Mouse (Mus musculus) midbrain, embryonic 16.5 days (tissue): ENCODE measurements around the gene Efcab2. TPM values are rescaled to one million over a fixed set of nuclear protein-coding genes. Genes with fewer than 3 reads are reported as not detected.

ENCODE experiments used
- ATAC-seq: fragments of 200-750 bp; cut with Nextera tagmentation; 2 replicates; pipeline ENCODE4 v1.8.0; 2017; ENCODE audit warnings: moderate TSS enrichment
- H3K27ac ChIP-seq: fragments of 300-500 bp; sonication (generic); 2 replicates; pipeline ENCODE4 v1.5.1; 2014; ENCODE audit warnings: mild to moderate bottlenecking, low read length, mixed read lengths
- H3K27me3 ChIP-seq: fragments of 300-500 bp; sonication (generic); 2 replicates; pipeline ENCODE4 v1.6.1; 2014; ENCODE audit warnings: low read depth, low read length, mixed read lengths; ENCODE audit not compliant: control insufficient read depth, insufficient read depth
- H3K36me3 ChIP-seq: fragments of 300-500 bp; sonication (generic); 2 replicates; pipeline ENCODE4 v1.6.1; 2014; ENCODE audit warnings: mild to moderate bottlenecking, low read length, moderate library complexity, mixed read lengths; ENCODE audit not compliant: control insufficient read depth, insufficient read depth
- H3K4me1 ChIP-seq: fragments of 300-500 bp; sonication (generic); 2 replicates; pipeline ENCODE4 v1.6.1; 2014; ENCODE audit warnings: mild to moderate bottlenecking, low read length, mixed read lengths; ENCODE audit not compliant: control insufficient read depth, insufficient read depth
- H3K4me2 ChIP-seq: fragments of 300-500 bp; sonication (generic); 2 replicates; pipeline ENCODE4 v1.6.1; 2014; ENCODE audit warnings: mild to moderate bottlenecking, low read length, mixed read lengths
- H3K4me3 ChIP-seq: fragments of 300-500 bp; sonication (generic); 2 replicates; pipeline ENCODE4 v1.5.1; 2014; ENCODE audit warnings: low read depth, mild to moderate bottlenecking, low read length, moderate library complexity, mixed read lengths
- H3K9ac ChIP-seq: fragments of 300-500 bp; sonication (generic); 2 replicates; pipeline ENCODE4 v1.6.1; 2014; ENCODE audit warnings: low read depth, low read length, mixed read lengths
- H3K9me3 ChIP-seq: fragments of 300-500 bp; sonication (generic); replicated peaks from 2 replicates; pipeline ENCODE4 v1.6.1; 2014; ENCODE audit warnings: mild to moderate bottlenecking, low read length, mixed read lengths; ENCODE audit not compliant: control insufficient read depth, poor library complexity, severe bottlenecking
- WGBS: fragments of 180-500 bp; shearing (Covaris S2); extraction: QIAGEN DNeasy Blood & Tissue Kit; methylation state at CpG from one replicate; pipeline ENCODE4 v1.1.7; 2014; 5-methylcytosine and 5-hydroxymethylcytosine counted together
- polyA plus RNA-seq: library from polyadenylated mRNA; unstranded; fragments of >200 nt; fragmentation: Nextera tagmentation; extraction: Ambion mirVana; gene quantifications from 2 replicates; pipeline ENCODE4 v1.2.1, GENCODE M21; 2015

The Efcab2 gene
- polyA plus RNA-seq, 1 experiment from 2014 or later, result 11.8 TPM

DNA sequence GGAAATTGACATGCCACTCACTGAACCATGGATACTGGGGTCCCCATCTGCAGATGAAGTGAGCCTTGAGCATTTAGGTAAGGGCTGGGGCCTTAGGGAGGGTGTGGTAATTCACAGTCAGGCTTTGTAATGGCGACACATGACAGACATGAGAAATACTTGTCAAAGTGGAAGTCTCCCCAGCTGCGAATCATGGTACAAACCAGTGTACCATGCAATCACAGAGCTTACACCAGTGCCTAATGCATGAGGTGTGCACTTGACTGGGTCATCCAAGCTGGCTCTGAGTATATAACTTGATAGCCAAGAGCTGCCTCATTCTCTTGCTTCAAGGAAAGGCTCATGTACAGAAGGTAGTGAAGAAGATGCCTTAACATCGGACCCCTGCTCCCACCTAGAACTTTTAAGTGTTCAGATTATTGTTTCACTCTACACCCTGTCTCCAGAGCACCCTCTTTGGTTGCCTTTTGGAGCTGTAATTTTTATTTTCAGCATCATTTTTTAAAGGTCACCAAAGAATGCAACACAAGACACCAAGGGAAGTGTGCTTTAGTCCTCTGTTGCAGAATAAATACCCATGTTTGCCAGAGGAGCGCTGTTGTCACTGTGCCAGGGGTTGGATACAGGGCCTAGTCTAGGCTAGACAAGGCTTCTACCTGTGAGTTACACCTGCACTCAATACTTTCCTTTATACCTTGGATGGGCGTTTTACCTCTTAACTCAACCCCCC lies 79.4 kb downstream of the Efcab2 start:
- Histone ChIP-seq H3K27ac (no peak overlapping the region), H3K9ac (no peak overlapping the region), H3K36me3 (no peaks in the 10 kb centered on the region), H3K4me1 (no peaks in the 10 kb centered on the region), H3K4me3 (no peak overlapping the region), H3K9me3 (no peaks in the 10 kb centered on the region), H3K27me3 (no peaks in the 10 kb centered on the region), H3K4me2 (no peak overlapping the region)
- 90% methylated on average over 5 of the region's 5 CpGs for WGBS
- ATAC-seq, result no peak

DNA sequence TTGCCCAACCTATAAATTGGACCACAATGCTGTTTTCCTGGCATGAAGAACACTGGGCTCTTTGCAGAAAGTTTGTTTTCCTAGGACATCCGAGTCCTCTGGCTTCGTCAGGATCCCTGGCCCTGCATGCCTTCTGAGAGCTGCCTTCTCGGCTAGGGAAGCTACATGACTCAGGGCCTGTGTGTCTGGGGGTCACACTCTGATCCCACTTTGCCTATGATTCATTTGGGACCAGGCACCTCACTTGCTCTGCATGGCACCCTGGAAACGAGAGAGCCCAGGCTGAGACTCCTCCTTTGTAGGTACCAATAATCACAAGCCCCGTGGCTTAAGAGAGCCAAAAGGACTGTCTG lies 80.0 kb downstream of the Efcab2 start:
- Histone ChIP-seq H3K4me2 (no peak overlapping the region), H3K4me1 (no peaks in the 10 kb centered on the region), H3K27me3 (no peaks in the 10 kb centered on the region), H3K9me3 (no peaks in the 10 kb centered on the region), H3K36me3 (no peaks in the 10 kb centered on the region), H3K27ac (no peak overlapping the region), H3K9ac (no peak overlapping the region), H3K4me3 (no peak overlapping the region)
- no peak for ATAC-seq
- 68% methylated on average over 5 of the region's 5 CpGs for WGBS

DNA sequence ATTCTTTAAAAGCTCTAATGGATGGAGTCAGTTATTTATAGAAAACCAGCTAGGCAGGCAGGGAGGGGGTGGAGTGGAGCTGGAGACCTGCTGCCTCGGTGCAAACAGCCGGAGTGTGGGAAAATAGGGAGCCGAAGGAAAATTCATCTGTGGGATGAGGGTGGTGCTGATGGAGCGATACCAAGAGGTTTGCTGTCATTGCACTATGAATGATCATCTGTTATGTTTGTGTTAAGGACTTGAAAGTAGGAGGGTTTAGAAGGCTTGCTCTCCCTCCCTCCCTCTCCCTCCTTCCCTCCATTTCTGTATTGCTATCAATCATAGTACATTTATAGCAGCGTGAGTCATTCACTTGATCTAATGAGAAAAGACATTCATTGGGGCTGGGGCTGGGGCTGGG lies 80.9 kb downstream of the Efcab2 start:
- Histone ChIP-seq H3K4me1 (no peaks in the 10 kb centered on the region), H3K4me3 (no peak overlapping the region), H3K27ac (no peak overlapping the region), H3K9ac (no peak overlapping the region), H3K9me3 (no peaks in the 10 kb centered on the region), H3K27me3 (no peaks in the 10 kb centered on the region), H3K36me3 (no peaks in the 10 kb centered on the region), H3K4me2 (no peak overlapping the region)
- ATAC-seq, result no peak
- WGBS, result 75% methylated on average over 5 of the region's 5 CpGs

DNA sequence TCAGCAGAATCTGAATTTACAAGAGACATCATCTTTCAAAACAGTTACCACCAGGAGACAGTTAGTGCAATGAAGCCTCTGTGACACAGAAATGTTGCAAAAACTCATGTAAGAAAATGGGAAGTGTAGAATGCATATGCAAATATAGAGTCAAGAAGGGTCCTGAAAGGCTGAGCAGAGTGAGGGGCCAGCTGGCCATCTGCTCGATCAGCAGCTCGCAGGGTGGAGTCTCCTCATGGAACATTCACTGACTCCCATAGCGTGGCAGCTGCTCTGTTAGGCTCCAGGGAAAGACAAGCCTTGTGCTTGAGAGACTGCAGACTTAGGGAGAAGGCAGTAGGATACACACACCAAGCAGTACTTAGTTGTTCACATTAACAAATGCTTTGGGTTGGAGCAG lies 83.2 kb downstream of the Efcab2 start:
- Histone ChIP-seq H3K4me2 (no peak overlapping the region), H3K9ac (no peak overlapping the region), H3K36me3 (no peaks in the 10 kb centered on the region), H3K27me3 (no peaks in the 10 kb centered on the region), H3K4me1 (no peaks in the 10 kb centered on the region), H3K9me3 (no peaks in the 10 kb centered on the region), H3K27ac (no peak overlapping the region), H3K4me3 (no peak overlapping the region)
- 43% methylated on average over 3 of the region's 3 CpGs for WGBS
- no peak for ATAC-seq

DNA sequence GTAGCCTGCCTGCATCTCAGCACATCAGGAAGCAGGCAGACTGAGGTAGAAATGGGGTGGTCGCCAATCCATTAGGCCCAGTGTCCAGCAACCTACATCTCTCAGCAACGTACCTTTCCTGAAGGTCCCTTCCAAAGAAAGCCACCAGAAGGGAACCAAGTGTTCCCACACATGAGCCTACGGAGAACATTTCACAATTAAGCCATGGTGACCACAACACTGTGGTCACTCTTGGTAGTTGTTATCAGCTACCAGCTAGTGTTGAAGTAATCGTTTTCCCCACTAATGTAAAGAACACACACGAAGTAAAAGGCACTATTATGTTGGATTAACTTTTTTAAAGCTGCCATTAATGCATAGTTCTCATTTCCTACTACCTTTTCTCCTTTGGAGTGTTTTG lies 85.8 kb downstream of the Efcab2 start:
- H3K4me3 ChIP-seq, result no peak overlapping the region
- H3K4me2 ChIP-seq, result no peak overlapping the region
- H3K9ac ChIP-seq, result no peak overlapping the region
- no peaks in the 10 kb centered on the region for H3K27me3 ChIP-seq
- H3K4me1 ChIP-seq, result no peaks in the 10 kb centered on the region
- H3K9me3 ChIP-seq, result no peaks in the 10 kb centered on the region
- no peak for ATAC-seq
- WGBS, result 88% methylated on average over 5 of the region's 5 CpGs
- H3K27ac ChIP-seq, result no peak overlapping the region
- H3K36me3 ChIP-seq, result no peaks in the 10 kb centered on the region

DNA sequence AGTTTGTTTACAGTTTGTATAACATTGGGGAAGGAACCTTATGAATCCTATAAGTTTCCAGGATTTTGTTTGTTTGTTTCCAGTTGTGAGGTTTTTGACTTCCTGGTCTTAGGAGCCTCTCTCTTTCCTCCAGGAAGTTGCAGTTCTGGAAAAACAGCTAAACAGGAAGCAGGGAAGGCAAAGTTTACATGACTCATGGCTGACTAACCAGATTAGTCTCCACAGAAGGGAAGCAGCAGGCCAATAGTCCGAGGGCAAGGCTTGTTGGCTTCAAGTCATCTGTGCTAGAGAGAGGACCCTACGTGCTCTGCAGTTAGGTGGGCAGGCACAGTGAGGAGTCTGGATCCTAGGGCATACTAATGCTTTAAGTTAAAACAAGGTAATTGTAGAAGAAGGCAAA lies 86.6 kb downstream of the Efcab2 start:
- Histone ChIP-seq H3K9me3 (no peaks in the 10 kb centered on the region), H3K9ac (no peak overlapping the region), H3K27me3 (no peaks in the 10 kb centered on the region), H3K4me1 (no peaks in the 10 kb centered on the region), H3K27ac (no peak overlapping the region), H3K36me3 (no peaks in the 10 kb centered on the region), H3K4me3 (no peak overlapping the region), H3K4me2 (no peak overlapping the region)
- 74% methylated on average over 2 of the region's 2 CpGs for WGBS
- no peak for ATAC-seq

DNA sequence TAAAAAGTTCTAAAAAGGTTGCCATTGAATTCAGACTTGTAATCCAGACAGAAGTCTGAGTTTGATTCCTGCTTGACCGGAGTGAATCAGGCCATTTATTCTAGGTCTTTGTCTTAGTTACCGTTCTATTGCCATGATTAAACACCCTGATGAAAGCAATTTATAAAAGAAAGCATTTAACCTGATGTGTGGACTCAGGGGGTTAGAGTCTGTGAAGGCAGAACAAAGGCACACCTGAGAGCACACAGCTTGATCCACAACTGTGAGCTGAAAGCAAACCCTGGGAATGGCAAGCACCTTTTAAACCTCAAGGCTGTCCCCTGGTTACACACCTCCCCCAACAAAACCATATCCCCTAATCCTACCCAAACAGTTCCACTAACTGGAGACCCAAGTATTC lies 90.3 kb downstream of the Efcab2 start:
- Histone ChIP-seq H3K36me3 (no peaks in the 10 kb centered on the region), H3K9me3 (no peaks in the 10 kb centered on the region), H3K4me3 (no peak overlapping the region), H3K9ac (no peak overlapping the region), H3K27ac (no peak overlapping the region), H3K4me2 (no peak overlapping the region), H3K27me3 (no peaks in the 10 kb centered on the region), H3K4me1 (no peaks in the 10 kb centered on the region)
- 71% methylated on average over 2 of the region's 2 CpGs for WGBS
- no peak for ATAC-seq

DNA sequence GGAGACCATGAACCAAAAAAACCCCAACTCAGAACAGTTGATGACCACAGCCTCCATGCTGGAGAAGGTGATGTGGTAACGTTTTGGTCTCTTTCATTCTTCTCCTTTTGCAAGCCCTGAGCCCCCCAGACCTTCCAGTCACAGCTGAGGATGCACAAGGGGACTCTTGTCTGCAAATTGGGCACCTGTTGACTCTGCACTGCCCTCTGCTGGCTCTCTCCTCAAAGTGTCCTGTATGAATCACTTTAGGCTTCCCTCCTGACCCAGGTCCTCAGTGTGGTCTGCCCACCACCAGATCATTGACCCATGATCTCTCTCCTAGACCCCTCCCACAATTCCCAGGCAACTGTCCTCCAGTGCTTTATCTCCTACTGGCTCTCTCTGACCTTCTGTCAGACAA lies 91.0 kb downstream of the Efcab2 start:
- H3K9me3 ChIP-seq, result no peaks in the 10 kb centered on the region
- no peak overlapping the region for H3K4me3 ChIP-seq
- no peak overlapping the region for H3K27ac ChIP-seq
- 59% methylated on average over 1 of the region's 1 CpGs for WGBS
- ATAC-seq, result no peak
- H3K9ac ChIP-seq, result no peak overlapping the region
- no peaks in the 10 kb centered on the region for H3K4me1 ChIP-seq
- no peaks in the 10 kb centered on the region for H3K27me3 ChIP-seq
- H3K4me2 ChIP-seq, result no peak overlapping the region
- no peaks in the 10 kb centered on the region for H3K36me3 ChIP-seq

DNA sequence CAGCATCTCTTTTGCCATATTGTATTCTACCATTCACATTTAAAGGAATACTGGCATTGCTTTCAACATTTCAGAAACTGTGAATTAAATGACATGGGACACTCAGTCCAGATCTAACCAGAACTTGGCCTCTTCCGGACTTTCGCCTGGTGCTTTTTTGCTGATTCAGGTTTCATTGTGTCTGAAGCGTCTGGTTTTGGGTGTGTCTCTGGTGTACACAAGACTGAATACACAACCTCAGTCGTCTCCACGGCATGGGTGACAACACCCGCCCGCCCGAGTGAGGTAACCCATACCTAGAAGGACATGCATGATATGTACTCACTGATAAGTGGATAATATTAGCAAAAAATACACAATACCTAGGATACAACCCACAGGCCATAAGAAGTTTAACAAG lies 101.1 kb downstream of the Efcab2 start:
- H3K4me1 ChIP-seq, result no peaks in the 10 kb centered on the region
- H3K4me2 ChIP-seq, result no peak overlapping the region
- H3K9me3 ChIP-seq, result no peaks in the 10 kb centered on the region
- H3K27ac ChIP-seq, result no peak overlapping the region
- H3K27me3 ChIP-seq, result no peaks in the 10 kb centered on the region
- H3K9ac ChIP-seq, result no peak overlapping the region
- no peak overlapping the region for H3K4me3 ChIP-seq
- WGBS, result 93% methylated on average over 8 of the region's 8 CpGs
- H3K36me3 ChIP-seq, result no peaks in the 10 kb centered on the region
- ATAC-seq, result no peak
